Mouse (Mus musculus) heart, adult 18-20 months (tissue): ENCODE results near the gene Ica1. TPM values are rescaled to one million over a fixed set of nuclear protein-coding genes. Genes with fewer than 3 reads are reported as not detected.
A peak's percentile ranks its signal among the peaks of the same experiment; 100 is the strongest.

ENCODE experiments used
- DNase-seq, 2 experiments: peaks; one replicate each; pipeline ENCODE4 v3.0.0; 2021 to 2022; ENCODE audit warnings: mixed read lengths in 1 of 2
- total RNA-seq, 2 experiments: library from RNA; stranded (reverse); gene quantifications; 2 replicates each; pipeline ENCODE4 v1.2.3; 2021

Ica1 gene
- total RNA-seq, 2 experiments from 2014 or later = 12.1 to 12.6 TPM

- DNase-seq = no peak
Observed at GRCm38 (mm10) chr6:8744273-8744785, 34.0 kb downstream of the Ica1 start.

DNA sequence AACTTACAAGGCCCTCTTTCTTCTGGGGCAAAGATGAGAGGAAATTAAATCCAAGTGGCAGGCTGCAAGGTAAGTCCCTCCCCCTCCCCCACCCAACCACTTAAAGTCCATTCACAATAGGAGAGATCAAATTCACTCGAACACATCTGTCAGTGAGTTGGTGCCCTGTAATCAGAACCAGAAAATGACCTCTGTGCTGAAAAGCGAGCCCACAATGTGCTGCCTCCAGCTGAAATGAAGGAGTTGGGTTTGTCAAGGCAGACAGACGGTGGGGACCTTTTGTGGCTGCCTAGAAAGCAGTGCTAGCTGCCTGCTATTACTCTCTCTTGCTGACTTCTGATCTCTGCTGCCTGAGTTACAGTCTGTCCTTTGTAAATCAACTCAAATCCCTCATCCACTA lies 35.8 kb downstream of the Ica1 start:
- DNase-seq = no peak

DNA sequence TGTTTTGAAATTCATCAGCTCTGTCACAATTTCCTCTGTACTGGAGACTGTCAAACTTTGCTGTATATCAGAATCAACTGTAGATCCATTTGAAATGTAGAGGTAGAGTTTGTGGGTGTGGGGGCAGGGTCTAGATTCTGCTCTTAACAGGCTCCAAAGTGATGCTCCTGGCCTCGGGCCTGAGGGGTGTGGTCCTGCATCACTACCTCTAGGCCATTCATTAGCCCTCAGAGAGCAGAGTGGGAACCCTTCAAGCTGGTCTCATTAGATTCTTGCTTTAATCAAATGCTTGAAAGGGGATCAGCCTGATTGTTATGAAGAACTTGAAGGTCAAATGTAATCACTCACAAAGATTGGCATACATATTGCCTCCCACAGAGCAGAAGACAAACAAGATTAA lies 36.6 kb downstream of the Ica1 start:
- DNase-seq = no peak

DNA sequence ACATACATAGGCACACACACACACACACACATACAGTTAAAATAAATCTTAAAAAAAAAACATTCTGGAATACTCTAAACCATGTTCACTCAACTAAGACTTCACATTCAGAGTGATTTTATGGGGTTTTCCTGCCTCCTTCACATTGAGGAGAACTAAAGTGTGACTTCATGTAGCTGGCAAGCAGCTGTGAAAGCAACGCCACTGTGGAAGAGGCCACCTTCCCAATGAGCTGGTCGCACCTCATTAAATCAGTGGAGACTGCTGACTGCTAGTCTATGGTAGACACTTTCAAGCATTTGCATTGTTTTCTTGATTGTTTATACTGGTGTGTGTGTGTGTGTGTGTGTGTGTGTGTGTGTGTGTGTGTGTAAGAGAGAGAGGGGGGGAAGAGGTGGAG lies 38.2 kb downstream of the Ica1 start:
- DNase-seq = no peak

DNA sequence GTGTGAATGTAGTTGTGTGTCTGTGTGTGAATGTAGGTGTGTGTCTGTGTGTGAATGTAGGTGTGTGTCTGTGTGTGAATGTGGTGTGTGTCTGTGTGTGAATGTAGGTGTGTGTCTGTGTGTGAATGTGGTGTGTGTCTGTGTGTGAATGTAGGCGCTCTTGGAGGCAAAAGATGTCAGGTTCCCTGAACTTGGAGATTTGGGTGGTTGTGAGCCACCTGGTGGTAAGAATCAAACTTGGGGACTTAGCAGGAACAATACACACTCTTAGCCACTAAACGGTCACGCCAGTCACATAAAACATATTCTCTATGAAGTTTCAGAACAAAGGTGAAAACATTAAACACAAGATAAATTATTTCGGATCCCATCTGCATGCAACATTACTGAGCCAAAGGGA lies 39.9 kb downstream of the Ica1 start:
- no peak for DNase-seq

- DNase-seq = no peak
Observed at GRCm38 (mm10) chr6:8736493-8736820, 41.8 kb downstream of the Ica1 start.

DNA sequence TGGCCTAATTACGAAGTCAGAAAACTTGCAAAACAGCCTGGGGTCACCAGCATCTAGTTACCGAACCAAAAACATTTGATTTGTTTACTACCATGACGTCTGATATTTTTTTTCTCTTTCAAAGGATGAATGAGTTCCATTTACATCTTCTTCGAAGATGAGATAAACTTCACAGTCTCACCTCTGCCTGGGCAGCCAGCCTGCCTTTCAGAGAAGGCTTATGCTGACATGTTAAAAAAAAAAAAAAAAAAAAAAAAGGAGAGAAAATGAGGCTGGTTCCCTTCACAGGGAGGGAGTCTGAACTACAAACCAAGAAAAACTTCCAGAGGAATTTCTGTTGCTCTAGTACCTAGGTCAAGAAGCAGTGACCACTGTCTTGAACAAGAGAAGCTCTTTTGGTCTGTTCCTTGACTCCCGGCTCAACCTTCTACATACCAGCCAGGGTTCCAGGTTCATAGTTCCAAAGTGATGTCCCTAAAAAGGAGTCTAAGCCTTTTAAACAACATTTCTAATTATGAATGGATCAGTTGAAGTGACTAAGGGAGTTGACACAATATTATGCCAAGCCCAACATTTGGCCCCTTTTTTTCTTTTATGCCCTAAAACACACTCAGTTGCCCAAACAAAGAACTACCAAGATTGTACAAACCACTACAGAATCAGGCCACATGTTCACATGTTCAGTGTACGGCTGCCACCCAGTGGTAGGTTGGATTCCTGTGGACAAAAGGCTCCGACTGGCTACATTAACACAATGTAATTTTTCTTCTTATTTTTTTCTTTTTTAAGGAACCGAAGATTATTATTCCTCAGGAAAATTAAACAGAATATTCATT lies 42.4 kb downstream of the Ica1 start:
- peak; percentile 46 to 84 for DNase-seq

DNA sequence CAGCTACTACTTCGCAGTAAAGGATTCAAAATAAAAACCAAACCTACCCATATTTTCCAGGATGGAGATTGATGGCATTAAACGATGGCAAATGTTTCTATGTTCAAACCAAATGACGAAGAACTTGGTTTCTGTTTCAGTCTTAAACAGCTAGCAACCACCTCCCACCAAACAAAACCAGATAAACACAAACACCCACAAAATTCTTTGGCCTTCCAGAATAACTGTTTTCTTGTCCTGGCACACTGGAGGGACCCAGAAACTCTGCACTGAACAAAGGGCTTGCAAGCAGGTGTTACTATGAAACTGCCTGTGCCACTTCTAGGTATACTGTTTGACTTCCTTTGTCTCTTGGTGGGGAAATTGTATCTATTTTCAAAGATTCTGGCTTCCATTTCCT lies 43.2 kb downstream of the Ica1 start:
- DNase-seq = no peak

DNA sequence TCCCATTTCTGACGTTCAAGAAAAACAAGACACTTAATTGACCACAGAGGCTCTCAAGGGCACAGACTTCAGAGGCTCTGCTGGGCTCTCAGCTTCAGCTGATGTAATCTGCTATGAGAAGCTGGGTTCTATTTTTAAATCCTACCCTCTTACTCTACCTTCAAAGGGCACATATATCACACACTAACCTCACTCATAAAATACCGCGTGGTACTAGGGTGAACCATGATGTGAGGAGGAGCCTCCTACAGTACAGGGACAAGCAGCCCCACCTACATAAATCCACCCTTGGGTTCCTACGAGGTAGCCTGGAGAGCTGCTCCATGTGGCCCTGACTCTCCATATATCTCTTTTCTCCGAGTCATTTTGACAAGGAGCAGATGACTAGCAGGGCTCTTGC lies 45.8 kb downstream of the Ica1 start:
- peak; percentile 3 to 9 for DNase-seq

GRCm38 (mm10) chr6:8731656-8732191 lies 46.6 kb downstream of the Ica1 start:
- no peak for DNase-seq

DNA sequence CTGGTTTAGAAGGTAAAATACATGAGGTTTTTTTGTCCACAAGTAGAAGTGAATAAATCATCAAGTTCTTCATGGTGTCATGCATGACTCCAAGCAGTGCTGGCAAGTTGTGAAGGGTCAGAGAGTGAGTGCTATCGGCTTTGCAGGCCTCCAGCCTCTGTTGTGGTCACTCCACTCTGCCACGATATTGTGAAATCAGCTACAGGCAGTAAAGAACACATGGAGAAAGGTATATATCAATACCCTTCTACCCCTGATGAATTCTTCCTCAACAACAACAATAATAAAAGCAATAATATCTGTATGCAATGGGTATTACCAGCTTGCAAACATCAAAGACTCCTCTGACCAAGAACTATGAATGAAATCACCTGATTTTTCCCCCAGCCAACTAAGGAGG lies 47.9 kb downstream of the Ica1 start:
- no peak for DNase-seq

DNA sequence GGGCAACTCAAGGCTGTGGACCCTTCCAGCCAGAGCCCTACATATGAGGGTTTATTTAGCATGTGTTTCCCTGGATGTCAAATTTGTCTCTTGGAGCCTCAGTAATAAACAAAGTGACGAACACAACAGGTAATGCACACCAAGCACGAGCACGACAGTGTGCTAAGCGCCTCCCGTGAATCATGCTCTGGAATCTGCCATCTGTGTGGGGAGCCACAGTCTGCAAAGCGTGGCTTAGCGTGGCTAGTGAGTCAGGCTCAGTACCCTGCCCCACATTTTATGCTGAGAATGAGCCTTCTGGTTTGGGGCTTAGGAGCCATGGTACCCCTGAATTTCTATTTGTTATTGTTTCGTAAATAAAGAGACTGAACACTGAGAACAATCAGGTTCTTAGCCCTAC lies 50.5 kb downstream of the Ica1 start:
- no peak for DNase-seq

DNA sequence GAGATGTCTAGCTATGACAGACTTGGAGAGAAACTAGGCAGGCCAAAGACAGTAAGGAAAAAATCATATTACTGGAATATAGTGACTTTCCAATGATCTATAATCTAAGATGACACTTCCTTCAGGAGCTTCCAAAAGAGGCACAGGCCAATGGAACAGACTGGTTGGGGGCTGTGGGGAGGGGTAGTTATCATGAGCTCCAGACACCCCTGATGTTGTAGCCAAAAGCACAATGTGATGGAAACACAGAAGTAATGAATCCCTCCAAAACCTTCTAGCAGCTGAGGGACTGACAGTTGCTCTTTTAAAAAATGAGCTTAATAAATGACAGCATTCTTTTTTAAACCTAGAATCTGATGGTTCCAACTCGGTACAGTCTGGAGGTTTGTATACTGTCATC lies 52.7 kb downstream of the Ica1 start:
- DNase-seq = no peak

GRCm38 (mm10) chr6:8719692-8720091 lies 58.6 kb downstream of the Ica1 start:
- DNase-seq = no peak

DNA sequence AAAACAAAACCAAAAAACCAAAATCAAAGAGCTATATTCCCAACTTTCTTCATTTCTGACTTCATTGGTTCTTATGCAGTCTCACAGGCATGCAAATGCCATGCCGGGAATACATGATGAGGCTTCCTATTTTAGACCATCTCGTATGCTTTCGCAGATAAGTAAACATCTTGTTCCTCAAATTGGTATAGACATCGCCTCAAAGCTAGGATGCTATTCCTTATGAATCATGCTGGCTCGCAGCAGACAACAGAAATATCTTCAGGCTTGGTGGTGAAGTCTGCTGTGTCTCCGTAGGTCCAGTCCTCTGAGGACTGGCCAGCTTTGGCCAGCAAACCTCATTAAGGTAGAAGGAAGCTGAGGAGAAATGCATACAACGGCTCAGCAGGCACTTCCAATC lies 60.3 kb downstream of the Ica1 start:
- no peak for DNase-seq

DNA sequence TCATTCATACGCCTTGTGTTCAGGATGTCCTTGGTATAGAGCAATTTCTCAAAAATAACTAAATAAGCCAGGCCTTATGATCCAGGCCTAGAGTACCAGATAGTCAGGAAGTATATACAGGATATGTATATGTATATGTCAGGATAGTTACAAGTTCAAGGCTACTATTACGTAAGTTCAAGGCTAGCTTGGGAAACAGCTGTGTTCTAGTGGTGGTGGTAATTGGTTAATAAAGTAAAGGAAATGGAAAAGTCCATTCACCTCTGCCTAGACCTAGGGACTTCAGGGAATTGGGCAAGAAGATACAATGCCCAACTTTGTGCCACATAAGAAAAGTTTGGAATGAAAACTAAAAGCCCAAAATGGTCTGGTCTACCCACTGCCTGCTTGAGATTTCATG lies 61.7 kb downstream of the Ica1 start:
- DNase-seq = no peak

DNA sequence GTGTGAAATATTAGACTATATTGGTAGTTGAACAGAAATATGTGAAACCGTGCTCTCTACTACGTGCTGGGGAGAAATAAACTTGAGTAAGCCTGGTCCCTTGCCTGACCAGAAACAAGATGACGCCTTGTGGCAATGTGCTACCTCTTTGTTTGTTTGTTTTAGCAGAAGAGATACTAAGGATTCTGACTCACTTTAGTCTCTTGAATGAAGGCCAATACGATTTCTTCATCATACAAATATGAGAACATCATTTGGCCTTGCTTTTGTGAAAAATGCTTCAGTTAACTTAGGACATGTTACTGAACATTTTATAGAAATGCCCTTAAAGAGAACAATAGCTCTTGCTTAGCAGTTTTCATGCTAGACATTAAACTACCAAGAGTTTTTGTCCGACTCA lies 67.0 kb downstream of the Ica1 start:
- no peak for DNase-seq

DNA sequence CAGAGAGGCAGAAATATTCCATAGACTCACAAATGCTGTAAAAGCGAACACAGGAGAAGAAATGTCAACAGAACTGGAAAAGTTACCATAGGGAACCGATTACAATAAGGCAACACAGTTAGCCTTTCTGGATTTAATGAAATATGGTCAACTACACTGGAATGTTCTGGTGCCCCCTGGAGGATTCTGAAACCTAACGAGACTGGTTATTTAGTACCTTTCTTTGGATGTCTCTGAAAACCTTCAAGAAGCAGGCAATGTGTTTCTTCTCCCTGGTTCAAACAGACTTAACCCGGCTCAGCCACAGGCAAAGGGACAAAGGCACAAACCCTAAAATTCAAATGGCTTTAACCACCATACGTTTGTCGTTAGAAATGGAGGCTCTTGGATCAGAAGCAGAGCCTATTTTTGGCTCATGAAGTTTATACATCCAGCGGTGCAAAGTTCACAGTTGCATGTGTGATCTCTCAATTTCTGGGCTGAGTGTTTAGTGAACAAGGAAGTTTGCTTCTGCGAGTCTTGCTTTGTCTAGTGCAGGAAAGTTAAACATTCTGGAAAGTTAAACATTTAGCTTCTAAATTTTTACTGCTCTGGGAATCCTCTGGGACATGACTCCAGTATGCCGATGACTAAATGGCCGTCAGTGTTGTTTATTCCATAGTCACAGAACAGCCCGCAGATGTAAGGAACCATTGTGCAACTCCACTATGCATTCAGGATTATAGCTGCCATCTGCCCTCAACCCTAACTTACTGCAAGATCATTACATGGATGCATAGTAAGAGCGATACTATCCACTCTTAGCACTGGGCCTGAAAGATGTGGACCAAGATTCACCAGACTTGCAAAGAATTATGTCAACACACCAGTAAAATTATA lies 83.4 kb downstream of the Ica1 start:
- DNase-seq = peak; percentile 39 to 70

- DNase-seq = no peak
Observed at GRCm38 (mm10) chr6:8693926-8694635, 84.2 kb downstream of the Ica1 start.

GRCm38 (mm10) chr6:8693141-8693881 lies 85.0 kb downstream of the Ica1 start:
- no peak for DNase-seq

- peak in 1 of 2 experiments; percentile 29 for DNase-seq
Observed at GRCm38 (mm10) chr6:8691199-8691975, 86.9 kb downstream of the Ica1 start.
